Mouse (Mus musculus): ENCODE data around the gene 1110002E22Rik.

- TF ChIP-seq CTCF (IDR thresholded peaks at IDR 0.05; ENCODE audit: borderline replicate concordance, insufficient read depth, low read depth, low read length) = no peak
- no peak for TF ChIP-seq POLR2A (IDR thresholded peaks at IDR 0.05; ENCODE audit: borderline replicate concordance, insufficient read depth, low read length)
Observed at GRCm38 (mm10) chr3:138110910-138111782, 46.3 kb downstream of the 1110002E22Rik start.

All from cerebellum, adult 2 months (tissue).